Mouse (Mus musculus): ENCODE measurements around the gene Srsf7.

- TF ChIP-seq CTCF (IDR thresholded peaks at IDR 0.05; ENCODE audit: low read depth, low read length): no peak
- no peak for TF ChIP-seq EP300 (IDR thresholded peaks at IDR 0.05; ENCODE audit: insufficient read depth, low read depth, low read length)
- TF ChIP-seq POLR2A (IDR thresholded peaks at IDR 0.05; ENCODE audit: insufficient read depth, low read length): no peak
Measured at GRCm38 (mm10) chr17:80170951-80171350, 36.2 kb downstream of the Srsf7 start.

Data from ES-Bruce4 (cell line).